In genomic region chr3:107100811-107101455, GRCm38 (mm10) we compare ENCODE assay signal across 8 mouse cellular contexts. TPM values are rescaled to one million over a fixed set of nuclear protein-coding genes. Genes with fewer than 3 reads are reported as not detected.
DNase-seq lines count a peak whose midpoint lies in the region; ATAC-seq and TF ChIP-seq lines count a peak whose summit lies in the region.

Gene Kcna2, plus strand, starts transcription at chr3:107101146.

- no peak for DNase-seq in kidney, postnatal 4 days
- DNase-seq in forebrain, embryonic 10.5 days (ENCODE audit: extremely low spot score, low spot score) = peak; percentile 34
- DNase-seq in limb, embryonic 10.5 days (ENCODE audit: low spot score) = peak; percentile 55
- DNase-seq in retina, postnatal 1 day = peak; percentile 40
- no peak for DNase-seq in right cerebral cortex, adult 2 months (ENCODE audit: low spot score in 2 of 2)
- no peak for DNase-seq in right cerebral cortex, adult 18-20 months

- no peak for TF ChIP-seq POLR2A in bone marrow macrophage, adult 2 months (IDR thresholded peaks at IDR 0.05; ENCODE audit: borderline replicate concordance, low read depth, low read length)

- H3K4me3 ChIP-seq in kidney, embryonic 15.5 days (replicated peaks) = peak within 1 kb of the TSS; percentile 55
- peak within 1 kb of the TSS; percentile 7; the same call in 1 of the 2 replicates for H3K4me3 ChIP-seq in bone marrow macrophage, adult 2 months (ENCODE audit: insufficient read depth, low read length)
- H3K4me3 ChIP-seq in forebrain, embryonic 10.5 days = peak within 1 kb of the TSS; percentile 71
- H3K4me3 ChIP-seq in limb, embryonic 10.5 days = peak within 1 kb of the TSS; percentile 62

- TF ChIP-seq CTCF in bone marrow macrophage, adult 2 months (IDR thresholded peaks at IDR 0.05; ENCODE audit: low read depth, low read length) = no peak

- H3K27me3 ChIP-seq in kidney, embryonic 15.5 days = peaks cover 68% of the 10 kb centered on the region
- H3K27me3 ChIP-seq in forebrain, embryonic 10.5 days (ENCODE audit: poor library complexity, severe bottlenecking) = peaks cover 77% of the 10 kb centered on the region
- H3K27me3 ChIP-seq in limb, embryonic 10.5 days (ENCODE audit: low read depth, poor library complexity, severe bottlenecking) = peaks cover 75% of the 10 kb centered on the region

- no peaks in the 10 kb centered on the region for H3K9me3 ChIP-seq in kidney, embryonic 15.5 days (replicated peaks)
- H3K9me3 ChIP-seq in forebrain, embryonic 10.5 days = no peaks in the 10 kb centered on the region
- no peaks in the 10 kb centered on the region for H3K9me3 ChIP-seq in limb, embryonic 10.5 days (replicated peaks)

- WGBS in kidney, embryonic 15.5 days = 4% methylated on average over 16 of the region's 16 CpGs
- WGBS in forebrain, embryonic 10.5 days = 2% methylated on average over 16 of the region's 16 CpGs
- 4% methylated on average over 16 of the region's 16 CpGs for WGBS in limb, embryonic 10.5 days

- H3K4me1 ChIP-seq in kidney, embryonic 15.5 days = peaks cover 22% of the 10 kb centered on the region
- peaks cover 13% of the 10 kb centered on the region for H3K4me1 ChIP-seq in bone marrow macrophage, adult 2 months (ENCODE audit: control insufficient read depth, insufficient read depth, low read length)
- H3K4me1 ChIP-seq in forebrain, embryonic 10.5 days = peaks cover 25% of the 10 kb centered on the region
- H3K4me1 ChIP-seq in limb, embryonic 10.5 days = peaks cover 21% of the 10 kb centered on the region

- no peaks in the 10 kb centered on the region for H3K36me3 ChIP-seq in kidney, embryonic 15.5 days
- no peaks in the 10 kb centered on the region for H3K36me3 ChIP-seq in forebrain, embryonic 10.5 days (replicated peaks)
- H3K36me3 ChIP-seq in limb, embryonic 10.5 days = no peaks in the 10 kb centered on the region

- H3K27ac ChIP-seq in kidney, embryonic 15.5 days = no peak within 1 kb of the TSS
- H3K27ac ChIP-seq in bone marrow macrophage, adult 2 months (ENCODE audit: insufficient read depth, low read depth, low read length) = no peak within 1 kb of the TSS
- peak within 1 kb of the TSS; percentile 73; the same call in 1 of the 2 replicates for H3K27ac ChIP-seq in forebrain, embryonic 10.5 days
- H3K27ac ChIP-seq in limb, embryonic 10.5 days = peak within 1 kb of the TSS; percentile 2; the same call in 1 of the 2 replicates

- peak within 1 kb of the TSS; percentile 98 for H3K4me2 ChIP-seq in kidney, embryonic 15.5 days

- ATAC-seq in kidney, embryonic 15.5 days (replicated peaks; ENCODE audit: low FRiP score) = 0 out of 2 replicates have a peak, but pooled peaks have one; percentile 5

- no peak within 1 kb of the TSS for H3K9ac ChIP-seq in kidney, embryonic 15.5 days

RNA-seq across cellular contexts. Expression of gene Kcna2, which starts in this region (rescaled TPM):
- polyA plus RNA-seq in kidney, embryonic 15.5 days (2015; fragmentation: Nextera tagmentation; extraction: Ambion mirVana) = 0.08 TPM in 2 replicates
- polyA plus RNA-seq in bone marrow macrophage, adult 2 months (2012; ENCODE audit: insufficient read depth, insufficient read length, missing spikeins) = not detected in 2 replicates
- not detected in 2 replicates for polyA plus RNA-seq in forebrain, embryonic 10.5 days (2016; fragmentation: Nextera tagmentation; extraction: Ambion mirVana)
- polyA plus RNA-seq in limb, embryonic 10.5 days (2016; fragmentation: Nextera tagmentation; extraction: Ambion mirVana) = 0.03 TPM in 1 of 2 replicates, not detected in the other

Comparison
In these comparisons a context has a peak if more than half of its experiments do, and no peak if none do; other contexts are left out.
1. Peak in ATAC-seq, H3K4me3 ChIP-seq and H3K4me2 ChIP-seq in kidney, embryonic 15.5 days; RNA of the gene not detected or under 1 TPM.
2. Peak in DNase-seq, H3K4me3 ChIP-seq and H3K27ac ChIP-seq in forebrain, embryonic 10.5 days; RNA of the gene not detected or under 1 TPM.
3. Peak in DNase-seq, H3K4me3 ChIP-seq and H3K27ac ChIP-seq in limb, embryonic 10.5 days; RNA of the gene not detected or under 1 TPM.
4. H3K4me3 ChIP-seq: peak in every context shown above with its lines; median percentile 71 in forebrain, embryonic 10.5 days; 62 in limb, embryonic 10.5 days; 55 in kidney, embryonic 15.5 days; 7 in bone marrow macrophage, adult 2 months.